Mouse (Mus musculus): ENCODE data around the gene Grip2.

Gene Grip2

DNA sequence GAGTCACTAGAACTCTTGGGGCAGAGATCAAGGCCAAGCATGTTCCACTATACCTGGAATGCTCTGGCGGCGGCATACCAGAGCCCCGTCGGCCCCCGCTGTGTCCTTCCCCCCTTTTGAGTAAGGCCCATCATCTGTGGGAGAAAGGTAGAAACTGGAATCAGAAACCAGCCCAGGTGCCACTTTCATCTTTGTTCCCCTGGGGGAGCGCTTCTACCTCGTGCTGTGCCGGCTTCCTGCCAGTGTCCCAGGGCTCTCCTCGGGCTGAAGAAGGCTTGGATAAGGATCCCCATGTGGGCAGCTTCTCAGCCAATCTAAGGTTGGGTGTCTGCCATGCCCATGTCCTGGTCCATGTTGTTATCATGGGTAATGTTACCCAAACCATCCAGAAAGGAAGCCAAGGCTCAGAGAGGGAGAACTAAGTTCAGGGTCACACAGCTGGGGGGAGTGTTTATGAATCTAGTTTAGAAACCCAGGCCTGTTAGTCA is 38.7 kb downstream of the Grip2 start:
- no peak for DNase-seq

DNA sequence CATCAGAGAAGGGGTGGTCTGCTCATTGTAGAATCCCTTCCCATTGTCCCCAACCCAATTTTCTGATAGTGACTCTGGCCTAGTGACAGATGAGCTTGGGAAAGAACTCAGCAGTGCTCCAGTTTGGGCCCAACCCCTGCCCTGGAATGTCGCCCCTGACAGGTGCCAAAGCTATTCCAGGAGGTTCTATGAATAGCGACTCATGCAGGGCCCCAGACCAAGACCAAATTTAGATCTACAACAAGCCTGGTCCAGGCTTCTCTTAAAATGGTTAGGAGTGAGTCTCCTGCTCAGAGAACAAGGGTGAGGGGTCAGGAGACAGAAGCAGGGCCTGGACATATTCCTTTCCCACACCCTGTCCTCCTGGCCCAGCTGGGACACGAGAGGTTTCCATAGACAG is 42.0 kb downstream of the Grip2 start:
- DNase-seq: no peak

DNA sequence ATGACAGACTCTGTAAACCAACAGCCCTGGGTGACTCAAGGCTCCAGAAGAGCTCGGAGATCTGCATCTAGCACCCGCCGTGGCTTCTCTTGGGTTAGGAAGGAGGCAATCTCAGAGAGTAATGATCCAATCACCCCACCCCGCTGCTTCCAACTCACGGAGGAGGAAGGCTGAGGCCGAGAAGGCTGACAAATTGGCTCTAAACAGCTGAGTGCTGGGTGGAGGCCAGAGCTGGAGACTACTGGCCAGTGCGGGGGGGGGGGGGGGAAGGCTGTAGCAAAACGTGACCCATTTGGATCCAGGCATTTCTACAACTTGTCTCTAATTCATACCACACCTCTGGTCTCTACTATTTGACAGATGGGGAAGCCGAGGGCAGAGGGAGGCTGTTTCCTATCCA is 47.8 kb downstream of the Grip2 start:
- no peak for DNase-seq

DNA sequence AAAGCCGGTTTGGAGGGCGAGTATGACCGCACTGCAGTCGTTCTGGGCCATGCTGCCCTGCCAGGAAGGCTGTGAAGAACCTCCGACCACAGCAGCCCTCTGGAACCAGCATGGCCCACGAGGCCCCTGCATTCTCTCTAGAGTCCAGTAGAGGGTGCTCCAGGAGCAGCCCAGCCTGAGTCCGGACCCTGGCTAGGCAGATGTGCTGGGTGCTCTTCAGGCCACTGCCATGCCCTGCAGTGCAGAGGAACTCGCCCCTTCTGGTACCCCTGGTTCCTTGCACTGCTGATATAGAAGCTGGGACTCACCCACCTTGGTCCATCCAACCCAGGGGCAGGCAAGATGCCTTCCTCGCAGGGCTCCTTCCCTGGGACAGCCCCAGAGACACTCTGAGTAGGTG is 50.5 kb downstream of the Grip2 start:
- peak; percentile 49 for DNase-seq

DNA sequence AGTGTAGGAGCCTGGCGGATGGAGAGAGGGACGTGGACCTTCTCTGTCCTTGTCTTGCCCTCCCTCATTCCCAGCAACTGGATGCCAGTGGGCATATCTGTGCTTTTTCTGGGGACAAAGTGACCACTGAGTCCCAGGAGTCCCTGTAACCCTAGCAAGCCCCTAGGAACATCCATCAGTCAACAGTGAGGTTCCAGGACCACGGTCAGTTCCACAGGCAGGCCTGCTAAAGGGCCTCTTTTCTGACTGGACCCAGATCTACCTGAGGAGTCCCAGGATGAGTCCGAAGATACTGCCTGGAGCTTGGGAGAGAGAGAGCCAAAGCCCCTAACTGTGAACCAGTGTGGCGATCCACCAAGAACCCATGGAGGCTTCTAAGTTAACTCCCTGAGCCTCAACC is 53.1 kb downstream of the Grip2 start:
- DNase-seq: no peak

DNA sequence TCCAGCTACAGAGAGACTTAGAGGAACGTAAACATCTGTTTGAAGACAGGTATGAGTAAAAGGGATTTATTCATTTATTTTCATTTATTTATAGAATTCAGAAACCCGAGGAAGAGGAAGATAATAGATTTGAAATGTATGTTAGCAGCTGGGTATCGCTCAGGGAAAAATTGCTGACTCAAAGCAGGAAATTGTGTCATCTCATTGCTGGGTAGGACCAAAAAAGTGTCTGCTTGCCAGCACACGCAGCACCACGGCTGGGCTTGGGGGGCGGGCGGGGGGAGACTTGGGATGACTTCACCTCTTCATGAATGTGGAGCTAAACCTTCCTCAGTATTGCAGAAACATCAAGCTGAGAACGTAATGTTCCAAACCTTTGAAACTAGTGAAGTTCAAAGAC is 59.5 kb downstream of the Grip2 start:
- no peak for DNase-seq

DNA sequence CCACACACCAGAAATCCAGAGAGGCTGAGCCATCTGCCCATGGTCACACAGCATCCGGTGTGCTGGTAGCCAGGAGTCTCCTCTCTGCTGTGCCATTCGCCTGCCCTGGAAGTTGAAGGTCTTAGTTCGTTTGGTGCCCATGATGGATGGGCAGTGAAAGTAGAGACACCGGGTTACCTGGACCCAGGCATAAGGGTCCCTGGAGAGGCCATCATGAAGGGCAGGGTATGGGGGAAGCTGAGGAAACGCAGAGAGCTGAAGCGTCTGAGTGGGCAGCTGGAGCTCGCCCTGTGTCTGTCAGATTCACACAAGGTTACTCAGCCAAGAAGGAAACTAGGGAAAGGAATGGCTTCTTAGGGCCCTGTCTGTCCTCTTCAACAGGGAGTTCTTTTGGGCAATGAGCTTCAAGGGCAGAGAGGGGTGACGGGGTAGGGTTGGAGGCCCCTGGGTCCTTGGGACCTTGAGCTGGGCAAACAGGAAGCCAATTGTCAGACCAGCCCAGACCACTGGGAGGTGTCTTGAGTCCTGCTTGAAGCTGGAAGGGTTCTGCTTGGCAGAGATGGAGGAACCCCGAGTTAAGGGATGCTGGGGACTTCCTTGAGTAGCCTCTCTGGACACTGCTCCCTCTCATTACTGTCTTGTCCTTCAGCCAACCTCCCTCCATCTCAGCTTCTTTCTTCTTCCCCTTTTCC is 64.9 kb downstream of the Grip2 start:
- DNase-seq: no peak

DNA sequence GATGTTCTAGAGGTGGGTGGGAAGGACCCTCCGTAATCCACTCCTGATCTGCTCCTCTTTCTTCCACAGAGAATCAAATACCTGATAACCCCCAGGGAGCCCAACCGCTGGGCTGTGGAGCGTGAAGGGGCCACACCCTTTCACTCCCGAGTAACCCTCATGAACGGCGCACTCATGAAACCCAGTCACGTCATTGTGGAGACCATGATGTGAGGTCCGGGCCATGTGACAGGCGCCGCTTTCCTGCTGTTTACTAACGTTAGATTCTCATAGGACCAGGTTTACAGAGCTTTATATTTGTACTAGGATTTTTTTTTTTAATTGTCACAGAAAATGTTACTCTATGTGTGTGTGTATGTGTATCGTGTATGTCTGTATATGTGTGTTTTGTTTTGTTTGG is 72.2 kb downstream of the Grip2 start:
- DNase-seq: no peak

DNA sequence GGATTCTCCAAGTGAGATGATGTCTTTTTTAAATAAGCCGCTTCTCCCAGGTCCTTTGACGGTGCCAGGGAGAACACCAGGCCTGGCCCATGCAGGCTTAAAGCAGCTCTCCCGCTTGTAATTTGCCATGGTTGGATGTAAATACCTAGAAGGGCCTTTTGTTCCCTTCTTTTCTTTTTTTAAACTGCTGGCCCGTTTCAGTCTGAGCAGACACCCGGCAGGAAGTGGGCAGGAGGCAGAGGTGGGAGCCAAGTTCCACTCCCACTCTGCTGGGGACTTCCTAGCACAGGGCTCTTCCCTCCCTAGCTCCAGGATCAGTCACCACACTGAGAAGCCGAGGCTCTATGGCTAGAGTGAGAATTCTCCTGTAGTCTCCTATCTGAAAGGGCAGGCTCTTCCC is 73.0 kb downstream of the Grip2 start:
- DNase-seq: no peak

DNA sequence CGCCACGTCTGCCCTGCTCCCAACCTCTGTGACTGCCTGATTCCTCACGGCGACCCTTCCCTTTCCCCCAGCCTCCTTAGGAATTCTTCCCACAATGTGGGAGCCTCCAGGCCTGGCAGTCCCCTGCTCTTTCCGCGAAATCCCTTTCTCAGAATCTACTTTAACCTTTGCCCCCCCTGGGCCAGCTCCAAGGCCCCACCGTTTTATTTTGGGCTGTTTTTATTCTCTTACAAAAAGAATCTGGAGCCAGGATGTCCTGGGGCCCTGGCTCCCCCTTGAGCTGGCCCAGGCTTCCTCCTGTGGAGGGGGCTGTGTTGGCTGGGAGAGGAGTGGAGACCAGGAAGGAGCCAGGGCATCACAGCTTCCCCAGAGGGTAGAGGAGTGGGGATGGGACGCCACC is 74.2 kb downstream of the Grip2 start:
- DNase-seq: no peak

DNA sequence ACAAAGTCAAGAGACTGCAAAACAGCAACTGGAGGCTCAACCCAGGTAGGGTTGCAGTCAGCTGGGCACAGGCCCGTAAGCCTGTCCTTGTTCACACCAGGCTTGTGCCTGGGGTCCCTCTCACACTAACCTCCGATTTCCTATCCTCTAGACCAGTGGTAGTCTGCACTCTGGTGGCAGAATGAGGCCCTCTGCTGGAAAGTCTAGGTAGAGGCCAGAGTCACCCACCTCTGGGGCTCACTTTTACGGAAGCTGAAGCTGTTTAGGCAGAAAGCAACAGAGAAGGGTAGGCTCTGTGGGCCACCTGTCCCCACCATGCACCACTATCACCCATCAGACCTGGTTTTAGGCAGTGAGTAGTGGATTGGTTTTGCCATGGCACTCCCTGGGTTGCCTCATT is 76.1 kb downstream of the Grip2 start:
- peak; percentile 27 to 35 for DNase-seq

DNA sequence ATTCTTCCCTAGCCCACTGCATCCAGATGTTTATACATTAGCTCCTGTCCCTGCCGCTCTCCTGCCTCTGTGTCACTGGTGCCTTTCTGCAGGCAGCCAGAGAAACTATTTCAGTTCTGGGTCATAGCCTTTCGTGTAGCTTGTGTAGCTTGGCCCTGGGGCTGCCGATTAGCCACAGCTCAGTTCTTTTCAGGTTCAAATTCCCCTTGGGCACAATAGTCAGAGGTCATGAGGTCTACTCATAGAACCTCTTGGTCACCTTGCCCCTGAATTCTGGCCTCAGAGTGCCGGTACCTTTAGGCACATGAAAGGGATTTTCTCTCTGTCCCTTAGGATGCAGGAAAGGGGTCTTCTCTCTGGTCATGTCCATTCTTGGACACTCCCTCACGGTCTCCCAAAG is 80.3 kb downstream of the Grip2 start:
- no peak for DNase-seq

DNA sequence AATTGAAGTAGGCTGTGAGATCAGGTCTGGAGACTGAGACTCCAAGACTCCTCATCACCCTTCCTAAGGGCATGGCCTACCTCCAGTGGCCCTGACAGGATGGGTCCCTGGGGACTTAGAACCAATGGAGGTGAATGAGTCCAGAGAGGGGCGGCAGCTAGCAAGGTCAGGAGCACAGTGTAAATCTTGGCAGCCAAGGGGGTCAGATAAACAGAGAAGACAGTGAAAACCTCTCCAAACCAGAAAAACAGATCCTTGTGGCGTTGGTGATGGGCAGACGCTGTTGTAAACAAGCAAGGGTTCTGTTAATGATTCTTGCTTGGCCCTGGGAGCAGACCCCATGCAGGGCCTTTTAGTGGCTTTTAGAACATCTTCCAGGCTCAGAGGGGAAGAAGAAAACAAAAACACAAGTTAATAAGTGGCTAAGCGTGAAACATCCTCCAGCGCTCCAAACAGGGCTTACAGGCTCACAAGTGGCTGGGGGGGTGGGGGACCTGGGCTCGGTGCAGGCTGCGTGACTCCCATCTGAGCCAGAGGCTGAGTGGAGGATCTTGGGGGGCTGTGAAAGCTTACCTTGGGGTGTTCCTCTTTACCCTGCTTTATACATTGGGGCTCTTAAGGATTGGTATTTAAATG is 81.0 kb downstream of the Grip2 start:
- DNase-seq: no peak

DNA sequence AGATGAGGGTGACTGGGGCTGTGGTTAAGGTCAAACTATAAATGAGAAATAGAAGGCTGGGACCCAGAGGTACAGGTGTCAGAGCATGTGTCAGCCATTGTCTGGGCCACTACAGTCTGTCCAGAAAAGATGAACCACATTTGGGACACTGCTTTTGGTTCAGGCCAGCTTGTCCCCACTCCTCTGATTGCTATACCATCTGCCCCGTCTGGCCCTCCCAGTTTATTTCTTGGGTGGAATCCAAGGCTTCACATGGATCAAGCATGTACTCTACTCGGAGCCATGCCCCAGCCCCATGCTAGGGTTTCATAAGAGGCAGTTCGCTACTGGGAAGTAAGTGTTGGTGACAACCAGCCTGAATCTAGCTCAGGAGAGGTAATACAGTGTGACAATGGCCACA is 81.8 kb downstream of the Grip2 start:
- DNase-seq: no peak

DNA sequence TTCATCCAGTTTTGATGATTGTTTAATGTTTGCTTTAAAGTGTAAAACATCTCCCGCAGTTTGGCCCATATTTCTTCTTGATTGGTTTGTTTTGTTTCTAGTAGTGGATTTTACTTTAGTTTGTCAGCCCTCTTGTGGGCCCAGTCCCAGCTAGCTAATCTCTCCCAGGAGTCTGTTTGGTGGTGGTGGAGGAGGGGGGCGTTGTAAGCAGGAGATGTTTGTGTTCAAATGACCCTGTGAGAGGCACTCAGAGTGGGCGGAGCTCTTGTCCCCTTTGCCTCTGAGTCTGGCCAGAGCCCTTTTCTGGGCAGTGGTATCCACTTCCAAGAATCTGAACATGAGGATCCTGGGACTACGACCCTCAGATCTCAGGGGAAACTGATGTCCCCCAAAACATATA is 83.2 kb downstream of the Grip2 start:
- DNase-seq: no peak

DNA sequence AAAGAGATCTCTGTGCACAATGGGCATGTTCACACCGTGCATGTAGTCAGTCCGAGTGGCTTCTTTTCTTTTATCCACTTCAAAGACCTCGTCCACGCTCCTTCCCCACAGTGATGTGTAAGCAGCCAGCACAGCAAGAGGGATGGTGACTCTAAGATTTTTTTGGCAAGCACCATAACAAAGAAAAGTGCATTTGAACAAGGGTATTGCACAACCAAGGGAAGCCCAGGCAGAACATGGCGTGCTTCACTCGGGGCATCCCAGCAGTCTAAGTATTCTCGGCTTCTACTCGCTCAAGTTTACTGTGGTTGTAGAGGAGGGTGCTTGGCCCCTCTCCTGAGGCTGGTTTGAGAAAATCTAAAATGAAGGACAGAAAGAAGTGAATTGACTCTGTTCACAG is 84.1 kb downstream of the Grip2 start:
- DNase-seq: no peak

DNA sequence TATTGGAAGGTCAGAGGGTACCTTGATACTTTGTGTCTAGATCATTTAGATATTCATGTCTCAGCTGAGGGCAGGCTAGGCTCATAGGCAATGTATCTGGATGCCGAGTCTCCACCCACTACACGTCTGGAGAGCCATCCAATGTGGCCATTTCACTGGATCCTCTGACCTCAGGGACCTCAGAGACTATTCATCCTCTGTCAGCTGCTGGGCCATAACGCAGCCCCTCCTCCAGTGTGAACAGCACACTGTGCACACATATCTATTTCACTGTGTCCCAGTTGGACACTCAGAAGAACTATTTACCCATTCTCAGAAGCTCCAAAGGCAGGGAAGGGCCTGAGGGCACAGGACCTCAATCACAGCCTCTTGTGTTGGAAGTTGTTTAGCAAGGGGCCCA is 84.6 kb downstream of the Grip2 start:
- no peak for DNase-seq

DNA sequence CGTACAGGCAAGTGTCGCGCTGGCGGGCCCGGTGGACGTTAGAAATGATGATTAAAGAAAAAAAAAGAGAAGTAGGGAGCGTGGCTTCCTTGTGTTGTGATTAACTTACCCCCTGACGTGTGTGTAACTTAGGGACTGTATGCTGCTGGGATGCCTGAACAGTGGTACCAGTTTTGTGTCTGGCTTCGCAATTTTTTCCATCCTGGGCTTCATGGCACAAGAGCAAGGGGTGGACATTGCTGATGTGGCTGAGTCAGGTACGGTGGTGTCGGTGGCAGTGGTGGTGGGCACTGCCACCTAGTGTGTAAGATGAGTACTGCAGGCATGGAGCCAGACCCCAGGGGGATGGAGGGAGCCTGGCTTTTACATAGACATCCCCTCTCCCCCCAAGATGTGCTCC is 86.0 kb downstream of the Grip2 start:
- peak; percentile 77 to 80 for DNase-seq

DNA sequence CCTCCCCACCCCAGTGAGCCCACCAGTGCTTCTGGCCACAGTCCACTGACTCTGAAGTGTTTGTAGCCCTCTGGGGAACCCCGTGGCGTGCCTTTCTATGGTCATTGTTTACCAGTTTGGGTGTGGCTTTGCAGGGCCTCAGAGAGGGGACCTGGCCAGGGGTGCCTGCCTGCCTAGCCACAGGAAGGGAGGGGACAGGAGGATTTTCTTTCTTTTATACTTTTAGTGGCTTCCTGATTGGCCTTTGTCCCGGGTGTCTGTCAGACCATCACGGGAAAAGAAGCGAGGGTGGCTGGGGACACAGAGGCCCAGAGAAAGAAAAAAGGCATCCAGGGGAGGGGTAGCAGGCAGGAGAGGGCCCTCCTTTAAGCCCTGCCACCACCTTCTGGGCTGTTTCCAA is 89.0 kb downstream of the Grip2 start:
- DNase-seq: no peak

DNA sequence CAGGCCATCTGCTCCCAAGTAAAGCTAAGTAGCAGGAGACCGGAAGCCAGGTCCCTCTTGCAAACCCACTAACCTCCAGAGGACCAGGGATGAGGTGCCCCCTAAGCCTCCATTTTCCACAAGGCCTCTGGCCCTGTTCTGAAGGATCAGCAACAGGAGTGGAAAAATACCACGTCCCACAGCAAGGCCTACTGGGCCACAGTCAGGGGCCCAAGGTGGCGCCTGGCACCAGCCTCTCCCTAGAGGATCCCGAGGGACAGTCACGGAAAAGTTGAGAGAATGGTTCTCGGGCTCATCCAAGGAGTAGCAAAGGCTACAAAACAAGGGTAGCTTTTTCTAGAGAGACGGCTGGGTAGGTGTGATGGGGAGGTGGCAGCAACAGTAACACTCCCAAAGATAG is 89.6 kb downstream of the Grip2 start:
- DNase-seq: no peak

DNA sequence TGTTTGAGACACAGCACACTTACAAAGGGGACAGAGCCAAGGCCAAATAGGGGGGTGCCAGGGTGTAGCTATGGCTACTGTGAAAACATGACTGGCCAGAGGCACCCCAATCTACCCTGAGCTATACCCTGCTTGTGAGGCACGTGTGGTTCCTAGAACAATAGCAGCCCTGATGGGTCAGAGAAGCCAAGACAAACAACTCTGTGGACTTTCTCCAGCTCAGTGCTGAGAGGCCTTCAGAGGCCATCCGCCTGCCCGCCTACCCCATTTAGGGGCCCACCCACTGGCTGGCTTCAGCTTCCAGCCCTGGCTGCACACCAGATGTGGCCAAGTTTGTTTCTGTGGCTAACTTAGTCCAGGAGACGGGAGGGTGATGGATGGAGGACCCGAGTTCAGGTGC is 90.6 kb downstream of the Grip2 start:
- DNase-seq: no peak

DNA sequence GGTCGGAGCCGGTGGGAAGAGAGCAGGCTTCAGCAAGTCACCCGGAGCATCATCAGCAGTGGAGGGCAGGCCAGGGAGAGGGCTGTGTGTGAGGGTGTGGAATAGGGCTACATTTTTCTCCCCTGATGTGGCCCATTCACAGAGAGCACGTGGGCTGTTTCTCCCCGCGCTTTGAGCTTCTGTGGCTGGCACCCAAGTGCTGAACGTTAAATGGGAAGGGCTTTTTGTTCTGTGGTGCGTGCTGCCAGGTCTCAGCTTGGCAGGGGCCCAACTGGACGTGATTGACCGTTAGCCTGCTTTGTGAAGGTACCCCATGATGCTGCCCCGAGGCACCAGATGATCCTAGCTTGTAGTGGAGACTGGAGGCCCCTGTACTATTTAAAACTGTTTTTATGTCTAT is 94.9 kb downstream of the Grip2 start:
- no peak for DNase-seq

DNA sequence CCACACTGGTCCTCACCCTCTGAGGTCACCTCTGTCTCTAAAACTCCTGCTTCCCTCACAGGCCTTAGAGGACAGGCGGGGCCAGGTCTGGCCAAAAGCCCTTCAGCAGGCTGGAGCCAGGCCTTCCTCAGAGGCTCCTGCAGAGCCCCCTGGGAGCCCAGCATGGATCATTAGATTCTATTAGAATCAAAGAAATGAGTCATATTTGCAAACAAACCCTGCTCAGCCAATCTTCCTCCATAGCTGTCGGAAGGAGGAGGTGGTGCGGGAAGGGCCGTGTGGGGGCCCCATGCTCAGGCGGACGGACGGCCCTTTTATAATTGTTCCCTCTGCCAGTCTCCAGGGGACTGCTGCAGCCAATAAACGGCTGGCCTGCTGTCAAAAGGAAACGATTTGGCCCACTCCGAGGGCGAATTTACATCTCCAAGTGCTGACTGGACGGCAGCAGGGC is 97.3 kb downstream of the Grip2 start:
- no peak for DNase-seq

DNA sequence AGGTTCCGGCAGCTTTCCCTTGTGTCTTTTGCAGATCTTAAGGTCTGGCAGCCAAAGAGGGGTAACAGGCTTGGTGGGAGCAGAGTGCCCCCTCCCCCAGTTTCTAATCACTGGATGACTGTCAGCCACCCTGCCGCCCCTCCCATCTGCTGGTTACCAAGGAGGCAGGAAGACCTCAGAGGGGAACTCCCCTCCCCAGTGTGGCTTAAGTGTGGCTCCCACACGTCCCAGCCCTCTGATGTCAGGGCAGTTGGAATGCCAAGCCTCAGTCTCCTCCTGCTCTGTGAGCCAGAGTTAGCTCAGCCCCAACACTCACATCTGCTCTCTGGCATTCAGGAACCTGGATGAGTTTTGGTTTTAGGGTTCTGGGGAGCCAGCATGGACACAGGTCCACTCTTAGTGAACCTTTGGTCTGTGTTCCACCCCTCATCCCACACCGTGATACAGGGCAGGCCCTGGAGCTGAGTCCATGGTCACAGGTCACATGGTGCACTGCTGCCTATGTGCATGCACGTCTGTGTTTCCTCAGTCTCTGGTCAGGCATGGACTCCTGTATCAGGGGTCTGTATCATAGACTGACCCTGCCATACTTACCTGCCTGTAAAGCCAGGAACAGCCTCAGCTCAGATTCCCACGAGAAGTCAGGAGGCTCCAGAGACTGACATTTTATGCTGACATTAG is 98.0 kb downstream of the Grip2 start:
- DNase-seq: no peak
